23 mouse cellular contexts compared by ENCODE assay signal in the genomic region with DNA sequence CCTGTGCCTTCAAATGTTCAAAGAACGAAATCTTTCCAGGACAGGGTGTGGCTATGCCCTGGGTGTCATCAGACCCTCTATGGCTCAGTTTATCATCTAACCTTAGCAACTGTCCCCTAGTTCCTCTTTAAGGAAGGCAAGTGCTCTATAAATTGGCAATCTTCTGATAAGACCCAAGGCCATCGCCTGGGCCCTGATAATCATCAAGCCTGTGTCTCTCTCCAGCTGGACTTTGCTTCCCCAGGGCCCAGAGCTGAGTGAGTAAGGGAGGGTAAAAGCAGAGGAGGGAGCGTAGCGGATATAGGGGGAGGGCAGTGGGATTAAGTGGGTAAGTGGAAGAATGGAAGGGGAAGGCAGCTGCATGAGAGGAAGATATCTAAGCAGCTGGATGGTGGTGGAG. TPM values are rescaled to one million over a fixed set of nuclear protein-coding genes. Genes with fewer than 3 reads are reported as not detected.
A peak's percentile ranks its signal among the peaks of the same experiment; 100 is the strongest.
DNase-seq lines count a peak whose midpoint lies in the region; ATAC-seq lines count a peak whose summit lies in the region.
"Had no signal": no experiment of that assay in that cellular context is flagged by ENCODE, and none has a peak within 500 bp of the region (broad histone marks: within the 10 kb centered on the region; RNA-seq: fewer than 3 reads in every experiment).

No protein-coding gene starts in this region.

- H3K9ac ChIP-seq in liver, embryonic 11.5 days (ENCODE audit: low read depth, low read length) = no peak overlapping the region; the same call in 1 of the 2 replicates
- H3K9ac ChIP-seq in liver, embryonic 12.5 days = no peak overlapping the region
- 0 out of 2 replicates have a peak overlapping the region, but pooled peaks have one; percentile 3 for H3K9ac ChIP-seq in stomach, embryonic 16.5 days (ENCODE audit: low read length)
- H3K9ac ChIP-seq: hindbrain, embryonic 12.5 days; limb, embryonic 13.5 days; lung, embryonic 15.5 days had no signal

- peaks cover 19% of the 10 kb centered on the region for H3K4me1 ChIP-seq in liver, embryonic 11.5 days (replicated peaks; ENCODE audit: control insufficient read depth, insufficient read depth, low read length)
- H3K4me1 ChIP-seq in liver, embryonic 12.5 days = peaks cover 51% of the 10 kb centered on the region
- H3K4me1 ChIP-seq in stomach, embryonic 16.5 days (ENCODE audit: control insufficient read depth, insufficient read depth, low read length) = no peaks in the 10 kb centered on the region
- H3K4me1 ChIP-seq: hindbrain, embryonic 12.5 days; limb, embryonic 13.5 days; lung, embryonic 15.5 days had no signal

- no peaks in the 10 kb centered on the region for H3K27me3 ChIP-seq in liver, embryonic 11.5 days (replicated peaks; ENCODE audit: control insufficient read depth, insufficient read depth, low read length)
- no peaks in the 10 kb centered on the region for H3K27me3 ChIP-seq in liver, embryonic 12.5 days (replicated peaks)
- H3K27me3 ChIP-seq in stomach, embryonic 16.5 days (ENCODE audit: control insufficient read depth, insufficient read depth, low read length) = no peaks in the 10 kb centered on the region
- H3K27me3 ChIP-seq: hindbrain, embryonic 12.5 days; limb, embryonic 13.5 days; lung, embryonic 15.5 days had no signal

- WGBS in liver, embryonic 11.5 days = 37% methylated on average over 4 of the region's 4 CpGs
- 28% methylated on average over 4 of the region's 4 CpGs for WGBS in liver, embryonic 12.5 days (ENCODE audit: insufficient replicate concordance)
- WGBS in stomach, embryonic 16.5 days = 67% methylated on average over 4 of the region's 4 CpGs

- ATAC-seq in liver, embryonic 11.5 days (replicated peaks; ENCODE audit: low FRiP score) = peak; percentile 29; the same call in 1 of the 2 replicates
- ATAC-seq in liver, embryonic 12.5 days = no peak
- no peak for ATAC-seq in stomach, embryonic 16.5 days (ENCODE audit: insufficient read depth, low FRiP score)
- ATAC-seq: forebrain, embryonic 16.5 days had no signal

- no peak overlapping the region for H3K4me3 ChIP-seq in liver, embryonic 11.5 days (ENCODE audit: low read depth, low read length)
- no peak overlapping the region for H3K4me3 ChIP-seq in liver, embryonic 12.5 days
- H3K4me3 ChIP-seq in stomach, embryonic 16.5 days (replicated peaks; ENCODE audit: low read length) = no peak overlapping the region
- H3K4me3 ChIP-seq: erythroblast, embryonic 14.5 days; hindbrain, embryonic 12.5 days; limb, embryonic 13.5 days; lung, embryonic 15.5 days had no signal

- H3K4me2 ChIP-seq in liver, embryonic 11.5 days = peak overlapping the region; percentile 26; the same call in 1 of the 2 replicates
- H3K4me2 ChIP-seq in liver, embryonic 12.5 days = no peak overlapping the region
- H3K4me2 ChIP-seq in stomach, embryonic 16.5 days (ENCODE audit: low read depth, low read length) = no peak overlapping the region
- H3K4me2 ChIP-seq: hindbrain, embryonic 12.5 days; limb, embryonic 13.5 days; lung, embryonic 15.5 days had no signal

- H3K27ac ChIP-seq in liver, embryonic 11.5 days (ENCODE audit: low read depth, low read length) = no peak overlapping the region; the same call in 1 of the 2 replicates
- H3K27ac ChIP-seq in liver, embryonic 12.5 days = 0 out of 2 replicates have a peak overlapping the region, but pooled peaks have one; percentile 8
- no peak overlapping the region for H3K27ac ChIP-seq in stomach, embryonic 16.5 days (ENCODE audit: low read length)
- H3K27ac ChIP-seq: hindbrain, embryonic 12.5 days; limb, embryonic 13.5 days; lung, embryonic 15.5 days; macrophage had no signal

- 0 out of 2 replicates have a peak, but pooled peaks cover 3% of the 10 kb centered on the region for H3K36me3 ChIP-seq in liver, embryonic 11.5 days (ENCODE audit: control insufficient read depth, insufficient read depth, low read length)
- peaks cover 8% of the 10 kb centered on the region; the same call in 1 of the 2 replicates for H3K36me3 ChIP-seq in liver, embryonic 12.5 days
- no peaks in the 10 kb centered on the region for H3K36me3 ChIP-seq in stomach, embryonic 16.5 days (ENCODE audit: control insufficient read depth, insufficient read depth, low read length)
- H3K36me3 ChIP-seq: hindbrain, embryonic 12.5 days; lung, embryonic 15.5 days had no signal

- no peaks in the 10 kb centered on the region for H3K9me3 ChIP-seq in liver, embryonic 11.5 days (ENCODE audit: control insufficient read depth, low read length)
- no peaks in the 10 kb centered on the region for H3K9me3 ChIP-seq in liver, embryonic 12.5 days (replicated peaks)
- no peaks in the 10 kb centered on the region for H3K9me3 ChIP-seq in stomach, embryonic 16.5 days (replicated peaks; ENCODE audit: control insufficient read depth, low read length)
- H3K9me3 ChIP-seq: hindbrain, embryonic 12.5 days; limb, embryonic 13.5 days; lung, embryonic 15.5 days had no signal

- DNase-seq in liver, embryonic 11.5 days (ENCODE audit: low spot score) = no peak
- DNase-seq in liver (no peak), MN1 (ENCODE audit: low spot score) (peak; percentile 51)
- no peak for DNase-seq in B cell, adult 2 months
- no peak for DNase-seq in left cerebral cortex, postnatal 4 days
- DNase-seq: adrenal gland, adult 8-10 months; cerebellum, adult 11 months; cerebellum, postnatal 36 days; kidney, adult 2 months; kidney, postnatal 25 days; layer of hippocampus, adult 9-11 months had no signal

- intact Hi-C loops in left cerebral cortex, postnatal 4 days (cut with DNase I) = no loop called here

RNA-seq across cellular contexts. Expression of a gene that starts 1.1 kb away (rescaled TPM):
- polyA plus RNA-seq in liver, embryonic 11.5 days (2014; fragmentation: Nextera tagmentation; extraction: Ambion mirVana) = 2.0 and 2.4 TPM in 2 replicates
- 2.6 and 2.8 TPM in 2 replicates for polyA plus RNA-seq in liver, embryonic 12.5 days (2016; fragmentation: Nextera tagmentation; extraction: Ambion mirVana)
- 1.2 and 2.9 TPM in 2 replicates for polyA plus RNA-seq in stomach, embryonic 16.5 days (2015; fragmentation: Nextera tagmentation; extraction: Ambion mirVana)
- under 1 TPM; 0.14 to 0.32 TPM for total RNA-seq in left cerebral cortex, postnatal 4 days (2021)
- total RNA-seq: monocyte, adult 5-6 weeks had no signal
- polyA plus RNA-seq: macrophage had no signal

RNA-seq across cellular contexts. Expression of a gene that starts 10.3 kb away (rescaled TPM):
- 0.43 and 0.51 TPM in 2 replicates for polyA plus RNA-seq in liver, embryonic 11.5 days (2014; fragmentation: Nextera tagmentation; extraction: Ambion mirVana)
- polyA plus RNA-seq in liver, embryonic 12.5 days (2016; fragmentation: Nextera tagmentation; extraction: Ambion mirVana) = 0.20 and 0.59 TPM in 2 replicates
- 0.19 TPM in 1 of 2 replicates, not detected in the other for polyA plus RNA-seq in stomach, embryonic 16.5 days (2015; fragmentation: Nextera tagmentation; extraction: Ambion mirVana)
- not detected for total RNA-seq in left cerebral cortex, postnatal 4 days (2021)
- total RNA-seq: adrenal gland, adult 8-10 months; monocyte, adult 5-6 weeks had no signal
- polyA plus RNA-seq: embryonic facial prominence, embryonic 11.5 days; forebrain, embryonic 16.5 days; gonadal fat pad, adult 2 months; kidney, adult 2 months; neural tube, embryonic 14.5 days had no signal

RNA-seq across cellular contexts. Expression of a gene that starts 14.0 kb away (rescaled TPM):
- 56.1 and 60.8 TPM in 2 replicates for polyA plus RNA-seq in liver, embryonic 11.5 days (2014; fragmentation: Nextera tagmentation; extraction: Ambion mirVana)
- 38.8 and 41.6 TPM in 2 replicates for polyA plus RNA-seq in liver, embryonic 12.5 days (2016; fragmentation: Nextera tagmentation; extraction: Ambion mirVana)
- polyA plus RNA-seq in stomach, embryonic 16.5 days (2015; fragmentation: Nextera tagmentation; extraction: Ambion mirVana) = 23.8 and 25.2 TPM in 2 replicates
- total RNA-seq in left cerebral cortex, postnatal 4 days (2021) = 10 to 100 TPM; 25.4 to 25.9 TPM

RNA-seq across cellular contexts. Expression of a gene that starts 19.7 kb away (rescaled TPM):
- 50.8 and 55.3 TPM in 2 replicates for polyA plus RNA-seq in liver, embryonic 11.5 days (2014; fragmentation: Nextera tagmentation; extraction: Ambion mirVana)
- 36.2 and 42.2 TPM in 2 replicates for polyA plus RNA-seq in liver, embryonic 12.5 days (2016; fragmentation: Nextera tagmentation; extraction: Ambion mirVana)
- 29.9 and 31.0 TPM in 2 replicates for polyA plus RNA-seq in stomach, embryonic 16.5 days (2015; fragmentation: Nextera tagmentation; extraction: Ambion mirVana)
- 1 to 10 TPM; 1.5 to 3.0 TPM for total RNA-seq in left cerebral cortex, postnatal 4 days (2021)

RNA-seq across cellular contexts. Expression of a gene that starts 19.7 kb away (rescaled TPM):
- 50.4 and 52.3 TPM in 2 replicates for polyA plus RNA-seq in liver, embryonic 11.5 days (2014; fragmentation: Nextera tagmentation; extraction: Ambion mirVana)
- 26.6 and 28.5 TPM in 2 replicates for polyA plus RNA-seq in liver, embryonic 12.5 days (2016; fragmentation: Nextera tagmentation; extraction: Ambion mirVana)
- polyA plus RNA-seq in stomach, embryonic 16.5 days (2015; fragmentation: Nextera tagmentation; extraction: Ambion mirVana) = 62.7 and 70.3 TPM in 2 replicates
- total RNA-seq in left cerebral cortex, postnatal 4 days (2021) = 10 to 100 TPM; 50.9 to 51.5 TPM
